Mouse (Mus musculus): Measurements from ENCODE around the gene Clic3. TPM values are rescaled to one million over a fixed set of nuclear protein-coding genes. Genes with fewer than 3 reads are reported as not detected.

The Clic3 gene
- polyA plus RNA-seq, 1 experiment from 2014 or later = 0.57 TPM

DNA sequence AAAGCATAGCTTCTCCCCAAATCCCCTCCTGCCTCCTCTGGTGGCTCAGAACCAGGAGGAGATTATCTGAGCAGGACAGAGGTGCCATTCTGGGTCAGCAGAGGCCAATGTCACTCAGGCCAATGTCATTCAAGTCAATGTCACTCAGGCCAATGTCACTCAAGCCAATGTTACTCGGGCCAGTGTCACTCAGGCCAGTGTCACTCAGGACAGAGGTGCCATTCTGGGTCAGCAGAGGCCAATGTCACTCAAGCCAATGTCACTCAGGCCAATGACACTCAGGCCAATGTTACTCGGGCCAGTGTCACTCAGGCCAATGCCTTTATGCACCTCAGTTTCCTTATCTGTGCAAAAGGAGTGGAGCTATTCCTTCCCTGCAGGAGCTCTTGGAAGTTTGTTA lies 15.9 kb downstream of the Clic3 start:
- DNase-seq (ENCODE audit: extremely low spot score, low spot score) = no peak
- WGBS = 83% methylated on average over 2 of the region's 2 CpGs
- Histone ChIP-seq H3K4me3 (no peak overlapping the region), H3K9me3 (no peaks in the 10 kb centered on the region), H3K27me3 (ENCODE audit: poor library complexity, severe bottlenecking) (no peaks in the 10 kb centered on the region; the same call in 1 of the 2 replicates), H3K4me1 (peaks cover 7% of the 10 kb centered on the region), H3K27ac (no peak overlapping the region), H3K36me3 (replicated peaks) (no peaks in the 10 kb centered on the region)

DNA sequence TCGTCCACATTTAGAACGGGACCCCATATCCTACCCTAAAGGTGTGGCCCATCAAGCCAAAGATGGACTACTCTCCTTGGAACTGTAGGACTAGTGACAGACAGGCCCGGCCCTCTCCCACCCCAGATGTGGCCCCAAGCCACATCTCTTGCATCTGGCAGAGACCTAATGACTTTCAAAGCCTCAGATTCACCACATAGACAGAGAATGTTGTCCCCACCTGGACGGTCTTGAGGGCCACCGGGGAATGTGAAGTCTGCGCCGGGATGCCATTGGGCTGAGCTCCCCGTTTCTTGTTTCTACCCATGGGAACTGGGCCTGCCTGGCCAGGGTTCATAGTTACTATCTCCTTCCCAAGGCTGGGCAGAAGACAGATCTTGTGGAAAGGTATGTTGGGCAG lies 20.9 kb downstream of the Clic3 start:
- WGBS = 92% methylated on average over 8 of the region's 8 CpGs
- H3K9me3 ChIP-seq = no peaks in the 10 kb centered on the region
- H3K4me3 ChIP-seq = no peak overlapping the region
- no peaks in the 10 kb centered on the region for H3K4me1 ChIP-seq
- DNase-seq (ENCODE audit: extremely low spot score, low spot score) = no peak
- H3K27me3 ChIP-seq (ENCODE audit: poor library complexity, severe bottlenecking) = no peaks in the 10 kb centered on the region
- no peaks in the 10 kb centered on the region for H3K36me3 ChIP-seq (replicated peaks)
- H3K27ac ChIP-seq = no peak overlapping the region

DNA sequence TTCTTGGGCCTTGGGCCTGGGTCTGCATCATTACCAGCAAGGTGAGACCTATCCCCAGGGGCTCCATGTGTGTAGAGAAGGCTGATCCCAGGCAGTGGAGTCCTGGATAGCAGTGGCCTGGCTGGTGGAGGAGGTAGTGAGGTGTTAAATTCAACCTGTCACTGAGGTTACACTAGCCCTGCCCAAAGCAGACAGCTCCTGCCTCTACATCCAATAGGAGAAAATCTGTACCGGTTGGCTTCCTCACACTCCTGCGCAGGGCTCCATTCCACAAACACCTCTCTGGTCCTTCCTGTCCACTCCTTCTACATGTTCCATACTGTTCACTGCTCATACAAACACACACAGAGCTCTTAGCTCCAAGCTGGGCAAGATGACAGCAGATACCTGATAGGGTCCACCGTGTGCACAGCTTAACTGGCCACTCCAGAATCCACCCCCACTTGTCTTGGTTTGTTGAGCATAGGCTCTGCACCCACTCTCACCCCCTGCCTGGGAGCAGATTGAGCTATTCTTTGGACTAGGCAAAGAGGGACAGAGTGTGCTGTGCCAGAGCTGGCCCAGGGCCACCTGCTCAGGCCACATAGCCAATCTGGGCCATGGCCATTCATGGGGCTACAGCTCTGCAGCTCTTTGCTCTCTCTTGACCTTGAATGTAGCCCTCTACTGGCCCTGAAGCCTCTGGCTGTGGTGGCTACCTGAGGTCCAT lies 21.5 kb downstream of the Clic3 start:
- Histone ChIP-seq H3K36me3 (replicated peaks) (no peaks in the 10 kb centered on the region), H3K4me3 (no peak overlapping the region), H3K9me3 (no peaks in the 10 kb centered on the region), H3K27me3 (ENCODE audit: poor library complexity, severe bottlenecking) (no peaks in the 10 kb centered on the region), H3K27ac (no peak overlapping the region), H3K4me1 (no peaks in the 10 kb centered on the region)
- no peak for DNase-seq (ENCODE audit: extremely low spot score, low spot score)
- 87% methylated on average over 3 of the region's 3 CpGs for WGBS

DNA sequence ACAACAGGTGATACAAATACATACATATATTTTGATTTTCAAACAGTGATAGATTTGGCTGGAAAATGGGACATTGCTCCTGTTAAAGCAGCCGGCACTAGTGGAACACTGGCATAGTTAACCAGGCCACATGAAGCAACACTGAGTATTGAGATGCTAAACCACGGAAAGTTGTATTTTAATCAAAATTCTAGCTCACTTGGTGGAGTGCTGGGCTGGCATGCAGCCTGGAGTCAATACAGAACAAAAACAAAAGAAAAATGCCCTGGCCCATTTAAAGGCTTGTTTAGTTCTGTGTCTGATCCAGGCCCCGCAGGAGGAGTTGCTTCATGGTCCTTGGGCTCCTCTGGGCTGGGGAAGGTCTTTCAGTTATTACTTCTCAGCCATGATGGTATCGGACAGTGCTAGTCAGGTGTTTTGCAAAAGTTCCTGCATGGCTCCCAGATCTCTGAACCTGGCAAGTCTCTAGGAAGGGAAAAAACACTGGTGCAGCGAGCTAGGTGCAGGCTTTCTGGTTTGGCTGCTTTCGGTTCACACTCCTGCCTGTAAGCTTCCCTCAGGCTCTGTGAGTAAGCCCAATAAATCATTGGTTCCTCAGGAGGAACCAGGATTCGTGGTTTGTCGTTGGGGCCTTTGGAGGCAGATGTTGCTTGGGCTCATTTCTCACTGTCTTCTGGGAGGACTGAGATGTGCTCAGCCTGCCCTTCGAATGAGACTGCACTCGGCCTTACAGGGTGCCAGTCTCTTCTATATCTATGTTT lies 23.1 kb downstream of the Clic3 start:
- H3K27ac ChIP-seq = no peak overlapping the region
- no peaks in the 10 kb centered on the region for H3K4me1 ChIP-seq
- no peak overlapping the region for H3K4me3 ChIP-seq
- H3K36me3 ChIP-seq (replicated peaks) = no peaks in the 10 kb centered on the region
- DNase-seq (ENCODE audit: extremely low spot score, low spot score) = no peak
- 82% methylated on average over 10 of the region's 10 CpGs for WGBS
- no peaks in the 10 kb centered on the region for H3K9me3 ChIP-seq
- no peaks in the 10 kb centered on the region for H3K27me3 ChIP-seq (ENCODE audit: poor library complexity, severe bottlenecking)

DNA sequence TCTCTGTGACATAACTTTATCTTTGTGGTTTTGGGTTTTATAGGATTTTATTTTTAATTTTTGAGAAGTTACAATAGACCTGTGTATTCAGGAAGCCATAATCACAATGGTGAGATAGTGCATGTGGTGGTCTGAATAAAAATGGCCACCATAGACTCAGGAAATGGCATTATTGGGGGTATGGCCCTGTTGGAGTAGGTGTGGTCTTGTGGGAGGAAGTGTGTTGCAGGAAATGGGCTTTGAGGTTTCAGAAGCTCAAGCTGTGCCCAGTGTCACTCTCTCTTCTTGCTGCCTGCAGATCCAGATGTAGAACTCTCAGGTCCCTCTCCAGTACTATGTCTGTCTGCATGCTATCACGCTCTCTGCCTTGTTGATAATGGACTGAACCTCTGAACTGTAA lies 23.9 kb downstream of the Clic3 start:
- Histone ChIP-seq H3K27ac (no peak overlapping the region), H3K36me3 (replicated peaks) (no peaks in the 10 kb centered on the region), H3K4me3 (no peak overlapping the region), H3K27me3 (ENCODE audit: poor library complexity, severe bottlenecking) (no peaks in the 10 kb centered on the region), H3K4me1 (no peaks in the 10 kb centered on the region), H3K9me3 (no peaks in the 10 kb centered on the region)
- WGBS = 97% methylated on average over 1 of the region's 1 CpGs
- DNase-seq (ENCODE audit: extremely low spot score, low spot score) = no peak

DNA sequence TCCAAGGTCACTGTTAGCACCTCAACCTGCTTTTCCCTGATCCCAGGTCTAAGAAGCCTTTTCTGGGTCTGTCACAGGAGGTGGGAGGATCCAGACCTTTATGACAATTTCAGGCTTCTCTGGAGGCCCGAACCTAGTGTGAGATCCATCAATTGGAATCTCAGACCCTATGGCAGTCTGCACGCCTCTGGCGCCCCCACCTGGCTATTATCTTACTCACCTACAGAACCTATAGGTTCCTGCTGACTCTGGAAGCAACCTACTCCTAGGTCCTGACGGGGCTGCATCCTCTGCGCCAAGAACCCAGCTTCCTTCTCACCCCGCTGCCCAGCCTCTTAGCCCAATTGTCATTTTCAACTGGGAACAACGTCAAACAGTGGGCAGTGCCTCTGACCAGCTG lies 26.3 kb downstream of the Clic3 start:
- no peaks in the 10 kb centered on the region for H3K4me1 ChIP-seq
- no peak overlapping the region for H3K27ac ChIP-seq
- no peak overlapping the region for H3K4me3 ChIP-seq
- 28% methylated on average over 7 of the region's 7 CpGs for WGBS
- no peaks in the 10 kb centered on the region for H3K27me3 ChIP-seq (ENCODE audit: poor library complexity, severe bottlenecking)
- no peak for DNase-seq (ENCODE audit: extremely low spot score, low spot score)
- no peaks in the 10 kb centered on the region for H3K36me3 ChIP-seq (replicated peaks)
- H3K9me3 ChIP-seq = no peaks in the 10 kb centered on the region

DNA sequence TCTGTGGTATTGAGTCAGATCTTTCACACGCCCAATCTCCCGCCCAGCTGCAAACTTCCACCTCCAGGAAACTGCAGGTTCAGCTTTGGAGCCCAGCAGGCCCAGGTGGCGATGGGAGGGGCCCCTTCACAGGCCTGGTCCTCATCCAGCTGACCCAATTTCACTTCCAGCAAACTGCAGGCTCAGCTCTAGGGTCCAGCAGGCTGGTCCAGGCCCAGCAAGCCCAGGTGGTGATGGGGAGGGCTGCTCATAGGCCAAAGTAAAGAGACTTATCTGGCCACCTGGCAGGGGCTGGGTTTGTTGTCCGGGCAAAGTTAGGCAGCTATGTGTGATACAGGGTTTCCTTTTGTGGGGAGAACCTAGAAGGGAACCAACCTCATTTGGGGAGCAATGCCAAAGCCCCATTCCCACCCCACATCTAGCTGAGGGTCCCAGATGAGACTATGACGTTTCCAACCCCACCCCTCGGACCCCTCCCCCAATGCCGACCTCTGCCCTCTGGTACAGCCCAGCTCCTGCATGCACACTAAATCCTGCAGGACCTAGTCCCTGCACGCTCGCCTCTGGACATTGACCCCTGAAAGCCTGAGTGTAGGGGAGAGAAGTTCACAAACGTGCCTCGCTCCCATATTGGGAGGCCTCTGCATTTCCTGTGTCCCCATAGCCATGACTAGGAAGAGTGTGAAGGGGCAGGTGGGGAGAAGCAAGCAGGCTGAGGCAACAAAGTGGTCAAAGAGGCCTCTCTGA lies 28.4 kb downstream of the Clic3 start:
- DNase-seq (ENCODE audit: extremely low spot score, low spot score) = no peak
- Histone ChIP-seq H3K9me3 (no peaks in the 10 kb centered on the region), H3K36me3 (replicated peaks) (no peaks in the 10 kb centered on the region), H3K27me3 (ENCODE audit: poor library complexity, severe bottlenecking) (no peaks in the 10 kb centered on the region), H3K4me1 (no peaks in the 10 kb centered on the region), H3K4me3 (no peak overlapping the region), H3K27ac (no peak overlapping the region)
- WGBS = 75% methylated on average over 11 of the region's 11 CpGs

DNA sequence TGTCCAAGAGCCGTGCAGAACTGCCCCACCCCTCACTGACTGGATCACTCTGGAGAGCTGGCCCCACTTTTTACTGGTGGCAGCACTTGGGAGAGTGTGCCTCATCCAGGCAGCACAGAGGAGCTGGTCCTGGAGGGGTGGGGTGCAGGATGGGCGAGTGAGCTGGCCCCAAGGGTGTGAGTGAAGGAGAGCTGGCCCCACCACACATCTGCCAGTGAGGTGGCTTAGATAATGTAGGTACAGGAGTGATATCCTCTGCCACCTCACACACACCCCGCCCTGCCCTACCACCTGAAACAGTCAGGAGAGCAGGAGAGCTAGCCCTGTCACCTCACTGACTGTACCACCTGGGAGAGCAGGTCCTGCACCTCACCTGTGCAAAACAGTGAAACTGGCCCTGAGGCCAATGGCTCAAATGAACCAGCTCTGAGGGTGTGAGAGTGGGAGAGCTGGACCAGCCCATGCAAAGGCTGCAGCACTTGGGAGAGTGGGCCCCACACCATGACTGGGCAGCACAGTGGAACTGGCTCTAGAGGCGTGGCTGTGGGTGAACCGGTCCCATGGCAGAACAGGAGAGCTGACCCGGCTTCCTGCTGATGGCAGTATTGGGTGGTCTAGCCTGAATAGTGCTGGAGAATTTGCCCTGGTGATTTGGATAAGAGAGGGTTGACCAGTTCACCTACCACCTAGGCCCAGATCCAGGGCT lies 31.5 kb downstream of the Clic3 start:
- Histone ChIP-seq H3K9me3 (no peaks in the 10 kb centered on the region), H3K4me3 (no peak overlapping the region), H3K4me1 (no peaks in the 10 kb centered on the region), H3K36me3 (replicated peaks) (no peaks in the 10 kb centered on the region), H3K27ac (no peak overlapping the region), H3K27me3 (ENCODE audit: poor library complexity, severe bottlenecking) (no peaks in the 10 kb centered on the region)
- WGBS = 85% methylated on average over 6 of the region's 6 CpGs
- no peak for DNase-seq (ENCODE audit: extremely low spot score, low spot score)

DNA sequence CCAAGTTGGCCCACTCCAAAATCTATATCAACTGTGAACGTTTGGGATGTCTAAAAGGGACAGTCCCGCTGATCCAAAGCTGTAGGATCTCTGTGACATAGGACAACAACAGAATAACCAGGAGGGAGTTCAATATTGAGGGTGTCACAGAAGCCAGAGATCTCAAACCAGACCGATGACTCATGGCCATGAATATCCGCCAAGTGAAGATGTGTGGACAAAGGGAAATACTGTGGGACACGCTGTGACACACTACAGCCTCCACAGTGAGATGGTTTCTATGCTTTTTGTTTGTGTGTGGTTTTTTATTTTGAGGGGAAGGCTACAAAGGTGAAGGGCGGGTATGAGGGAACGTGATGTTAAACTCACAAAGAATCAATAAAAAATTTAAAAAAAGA lies 32.0 kb downstream of the Clic3 start:
- no peaks in the 10 kb centered on the region for H3K27me3 ChIP-seq (ENCODE audit: poor library complexity, severe bottlenecking)
- WGBS = 85% methylated on average over 7 of the region's 7 CpGs
- H3K4me1 ChIP-seq = no peaks in the 10 kb centered on the region
- DNase-seq (ENCODE audit: extremely low spot score, low spot score) = no peak
- no peak overlapping the region for H3K4me3 ChIP-seq
- H3K9me3 ChIP-seq = no peaks in the 10 kb centered on the region
- no peak overlapping the region for H3K27ac ChIP-seq
- H3K36me3 ChIP-seq (replicated peaks) = no peaks in the 10 kb centered on the region

DNA sequence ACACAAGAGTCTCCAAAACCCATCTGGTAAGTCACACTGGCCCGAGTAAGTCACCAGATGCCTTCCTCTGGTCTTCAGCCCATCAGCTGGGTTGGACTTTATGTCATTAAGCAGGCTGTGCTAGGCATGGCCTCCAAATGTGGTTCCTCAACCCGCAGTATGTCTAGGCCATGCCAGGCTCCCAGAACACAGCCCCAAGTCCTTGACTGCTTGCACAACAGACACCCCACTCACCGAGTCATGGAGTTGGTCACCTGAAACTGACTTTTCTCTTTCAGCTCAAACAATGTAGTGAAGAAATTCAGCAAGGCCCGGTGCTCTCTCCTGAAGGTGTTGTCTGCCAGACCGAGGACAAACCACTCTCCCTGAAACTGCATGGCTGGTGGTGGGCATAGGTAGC lies 36.4 kb downstream of the Clic3 start:
- no peaks in the 10 kb centered on the region for H3K27me3 ChIP-seq (ENCODE audit: poor library complexity, severe bottlenecking)
- no peak overlapping the region for H3K4me3 ChIP-seq
- 86% methylated on average over 5 of the region's 5 CpGs for WGBS
- no peak for DNase-seq (ENCODE audit: extremely low spot score, low spot score)
- peaks cover 7% of the 10 kb centered on the region for H3K4me1 ChIP-seq
- H3K9me3 ChIP-seq = no peaks in the 10 kb centered on the region
- H3K36me3 ChIP-seq (replicated peaks) = no peaks in the 10 kb centered on the region
- H3K27ac ChIP-seq = no peak overlapping the region

DNA sequence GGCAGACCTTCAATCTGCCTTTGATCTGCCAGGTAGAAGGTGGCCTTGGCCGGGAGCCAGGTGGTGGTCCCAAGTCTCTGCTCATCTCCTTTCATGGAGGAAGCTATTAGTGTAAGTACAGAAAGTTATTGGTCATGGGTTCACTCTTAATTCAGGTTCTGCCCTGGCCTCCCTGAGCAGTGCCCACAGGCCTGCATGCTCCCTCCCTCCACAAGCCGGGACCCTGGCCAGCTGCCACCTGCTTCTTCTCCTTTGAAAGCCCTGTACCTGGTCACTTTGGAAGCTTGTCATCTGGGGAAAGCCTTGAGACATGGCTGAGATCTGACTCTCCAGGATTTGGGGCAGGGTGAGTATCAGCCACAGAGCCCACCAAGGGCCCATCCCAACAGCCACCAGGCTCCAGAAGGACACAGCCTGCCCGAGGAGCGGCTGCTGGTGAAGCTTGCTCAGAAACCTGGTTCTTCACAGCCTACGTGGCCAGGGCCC lies 36.9 kb downstream of the Clic3 start, which contains the start of gene Lcn12:
Gene Lcn12 (minus strand): TSS at position 436 of the 486 bp plus-strand sequence.
- WGBS = 89% methylated on average over 5 of the region's 5 CpGs
- no peaks in the 10 kb centered on the region for H3K9me3 ChIP-seq
- no peak for DNase-seq (ENCODE audit: extremely low spot score, low spot score)
- no peaks in the 10 kb centered on the region for H3K27me3 ChIP-seq (ENCODE audit: poor library complexity, severe bottlenecking)
- H3K4me1 ChIP-seq = peaks cover 10% of the 10 kb centered on the region
- no peak within 1 kb of the TSS for H3K4me3 ChIP-seq
- H3K27ac ChIP-seq = no peak within 1 kb of the TSS
- no peaks in the 10 kb centered on the region for H3K36me3 ChIP-seq (replicated peaks)

DNA sequence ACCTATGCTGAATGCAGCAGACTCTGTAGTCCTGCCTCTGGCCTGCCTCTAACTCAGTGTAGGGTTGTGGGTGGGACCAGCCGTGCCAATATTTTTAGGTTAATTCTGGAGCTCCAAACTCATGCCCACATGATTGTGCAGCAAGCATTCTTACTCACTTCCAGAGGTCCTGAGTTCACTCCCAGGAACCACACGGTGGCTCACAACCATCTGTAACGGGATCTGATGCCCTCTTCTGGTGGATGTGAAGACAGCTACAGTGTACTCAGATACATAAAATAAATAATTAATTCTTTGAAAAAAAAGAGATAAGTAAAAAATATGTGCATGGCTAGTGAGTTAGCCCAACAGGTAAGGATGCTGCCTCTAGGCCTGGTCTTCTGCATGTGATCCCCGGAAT lies 39.8 kb downstream of the Clic3 start:
- WGBS = 43% methylated on average over 4 of the region's 4 CpGs
- peak; percentile 27 for DNase-seq (ENCODE audit: extremely low spot score, low spot score)
- H3K36me3 ChIP-seq (replicated peaks) = no peaks in the 10 kb centered on the region
- no peaks in the 10 kb centered on the region for H3K9me3 ChIP-seq
- no peak overlapping the region for H3K27ac ChIP-seq
- H3K4me3 ChIP-seq = no peak overlapping the region
- H3K27me3 ChIP-seq (ENCODE audit: poor library complexity, severe bottlenecking) = no peaks in the 10 kb centered on the region
- H3K4me1 ChIP-seq = peaks cover 26% of the 10 kb centered on the region

Measured in forebrain, embryonic 10.5 days (tissue).